Mouse (Mus musculus) liver, adult 2 months (tissue): ENCODE results near the gene Col26a1. TPM values are rescaled to one million over a fixed set of nuclear protein-coding genes. Genes with fewer than 3 reads are reported as not detected.

Experiments used
- DNase-seq: peaks from one replicate; pipeline ENCODE4 v3.0.0-alpha.2; 2011; ENCODE audit warnings: low read depth, low spot score; ENCODE audit errors: extremely low read depth
- H3K27ac ChIP-seq: fragments of 200-500 bp; replicated peaks from 2 replicates; pipeline ENCODE4 v1.5.1; 2012; ENCODE audit warnings: low read depth, mild to moderate bottlenecking, control low read depth, inconsistent platforms, low read length; ENCODE audit not compliant: insufficient read depth
- H3K27me3 ChIP-seq: fragments of 200-500 bp; 2 replicates; pipeline ENCODE4 v1.6.1; 2012; ENCODE audit warnings: mild to moderate bottlenecking, moderate library complexity, low read length, inconsistent platforms; ENCODE audit not compliant: control insufficient read depth, insufficient read depth
- H3K36me3 ChIP-seq: fragments of 200-500 bp; 2 replicates; pipeline ENCODE4 v1.6.1; 2012; ENCODE audit warnings: low read length, inconsistent platforms; ENCODE audit not compliant: control insufficient read depth, insufficient read depth
- H3K4me1 ChIP-seq: fragments of 200-500 bp; 2 replicates; pipeline ENCODE4 v1.6.1; 2011; ENCODE audit warnings: low read length; ENCODE audit not compliant: control insufficient read depth, insufficient read depth
- H3K4me3 ChIP-seq: fragments of 200-500 bp; 2 replicates; pipeline ENCODE4 v1.5.1; 2011; ENCODE audit warnings: low read depth, mild to moderate bottlenecking, control low read depth, low read length, moderate library complexity; ENCODE audit not compliant: insufficient read depth
- H3K79me2 ChIP-seq: fragments of 200-500 bp; 2 replicates; pipeline ENCODE4 v1.6.1; 2012; ENCODE audit warnings: inconsistent platforms, mild to moderate bottlenecking, low read length, moderate library complexity; ENCODE audit not compliant: control insufficient read depth, insufficient read depth
- H3K9ac ChIP-seq: fragments of 200-500 bp; 2 replicates; pipeline ENCODE4 v1.6.1; 2012; ENCODE audit warnings: low read depth, mild to moderate bottlenecking, control low read depth, inconsistent platforms, low read length
- CTCF ChIP-seq: fragments of 200-500 bp; IDR thresholded peaks from 2 replicates; pipeline ENCODE4 v1.5.1; 2011; ENCODE audit warnings: low read depth, low read length, control low read depth
- POLR2A ChIP-seq: fragments of 200-500 bp; IDR thresholded peaks from 2 replicates; pipeline ENCODE4 v1.6.1; 2011; ENCODE audit warnings: low read length, control low read depth; ENCODE audit not compliant: insufficient read depth; ENCODE audit errors: extremely low read depth
- WGBS: fragments of 180-500 bp; shearing (Covaris S2); methylation state at CpG from one replicate; pipeline ENCODE4 v1.1.7; 2018; 5-methylcytosine and 5-hydroxymethylcytosine counted together
- polyA plus RNA-seq: library from polyadenylated mRNA; depleted of rRNA; stranded (reverse); fragments of >200 nt; gene quantifications from 2 replicates; pipeline ENCODE4 v1.2.3, GENCODE M21; 2012
- total RNA-seq: library from RNA; depleted of rRNA; stranded (reverse); fragments of >200 nt; gene quantifications from 2 replicates; pipeline ENCODE4 v1.2.3, GENCODE M21; 2014

Gene Col26a1
- total and polyA plus RNA-seq, 2 experiments = not detected

DNA sequence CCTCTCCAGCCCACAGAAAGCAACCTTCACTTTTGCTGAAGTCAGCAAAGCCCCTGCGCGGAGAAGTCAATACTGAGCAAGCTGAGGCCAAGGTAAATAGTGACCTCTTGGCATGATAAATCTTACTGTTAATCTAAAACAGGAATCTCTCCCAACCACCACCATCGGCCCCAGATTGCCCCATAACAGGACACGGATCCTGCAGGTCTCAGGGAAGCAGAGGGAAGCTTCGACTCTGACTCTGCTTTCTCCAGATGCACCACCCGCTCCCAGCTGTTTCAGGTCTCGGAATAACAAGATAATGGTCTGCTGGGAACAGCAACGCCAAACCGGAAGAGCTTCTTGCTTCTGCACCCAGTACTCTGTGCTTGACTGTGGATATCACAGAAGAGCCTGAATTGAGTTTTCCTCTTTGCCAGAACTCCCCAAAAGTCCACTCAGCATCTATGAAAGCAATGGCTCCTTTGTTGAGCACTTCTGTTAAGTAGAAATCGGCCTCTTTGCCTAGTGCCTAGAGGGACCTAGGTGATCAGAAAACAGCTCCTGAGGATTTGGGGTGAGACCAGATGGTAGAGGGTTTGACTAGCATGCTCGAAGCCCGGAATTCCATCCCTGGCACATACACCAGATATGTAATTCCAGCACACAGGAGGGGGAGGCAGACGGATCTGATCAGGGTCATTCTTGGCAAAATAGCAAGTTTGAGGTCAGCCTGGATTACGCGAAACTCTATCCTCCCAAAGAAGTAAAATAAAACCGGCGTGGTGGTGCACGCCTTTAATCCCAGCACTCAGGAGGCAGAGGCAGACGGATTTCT is 5.7 kb upstream of the Col26a1 start:
- no peaks in the 10 kb centered on the region for H3K27me3 ChIP-seq
- H3K27ac ChIP-seq = no peak overlapping the region
- no peaks in the 10 kb centered on the region for H3K79me2 ChIP-seq
- DNase-seq = peak; percentile 92
- TF ChIP-seq POLR2A (no peak), CTCF (no peak)
- no peaks in the 10 kb centered on the region for H3K36me3 ChIP-seq
- H3K9ac ChIP-seq = no peak overlapping the region
- no peak overlapping the region for H3K4me3 ChIP-seq
- 43% methylated on average over 19 of the region's 19 CpGs for WGBS
- peaks cover 5% of the 10 kb centered on the region for H3K4me1 ChIP-seq

- Histone ChIP-seq H3K9ac (no peak overlapping the region), H3K79me2 (no peaks in the 10 kb centered on the region), H3K27me3 (peaks cover 11% of the 10 kb centered on the region), H3K4me1 (peaks cover 5% of the 10 kb centered on the region), H3K27ac (no peak overlapping the region), H3K4me3 (no peak overlapping the region), H3K36me3 (no peaks in the 10 kb centered on the region)
- DNase-seq = no peak
- TF ChIP-seq CTCF = no peak
- TF ChIP-seq POLR2A = no peak
- WGBS = 66% methylated on average over 7 of the region's 7 CpGs
Observed at GRCm38 (mm10) chr5:136886957-136887356, 3.9 kb upstream of the Col26a1 start.

GRCm38 (mm10) chr5:136882055-136882787 is 788 bp downstream of the Col26a1 start:
- no peak overlapping the region for H3K27ac ChIP-seq
- H3K36me3 ChIP-seq = no peaks in the 10 kb centered on the region
- no peaks in the 10 kb centered on the region for H3K79me2 ChIP-seq
- 7% methylated on average over 46 of the region's 47 CpGs for WGBS
- no peak for DNase-seq
- H3K27me3 ChIP-seq = peaks cover 11% of the 10 kb centered on the region
- TF ChIP-seq POLR2A (no peak), CTCF (no peak)
- no peak overlapping the region; the same call in 1 of the 2 replicates for H3K9ac ChIP-seq
- no peaks in the 10 kb centered on the region for H3K4me1 ChIP-seq
- no peak overlapping the region for H3K4me3 ChIP-seq

GRCm38 (mm10) chr5:136881380-136882009 is 1.5 kb downstream of the Col26a1 start:
- Histone ChIP-seq H3K36me3 (no peaks in the 10 kb centered on the region), H3K4me1 (no peaks in the 10 kb centered on the region), H3K9ac (no peak overlapping the region), H3K4me3 (peak overlapping the region; percentile 14; the same call in 1 of the 2 replicates), H3K79me2 (no peaks in the 10 kb centered on the region), H3K27ac (no peak overlapping the region), H3K27me3 (peaks cover 11% of the 10 kb centered on the region)
- peak; percentile 22 for DNase-seq
- TF ChIP-seq CTCF = peak; percentile 93
- TF ChIP-seq POLR2A = no peak
- 4% methylated on average over 37 of the region's 39 CpGs for WGBS

DNA sequence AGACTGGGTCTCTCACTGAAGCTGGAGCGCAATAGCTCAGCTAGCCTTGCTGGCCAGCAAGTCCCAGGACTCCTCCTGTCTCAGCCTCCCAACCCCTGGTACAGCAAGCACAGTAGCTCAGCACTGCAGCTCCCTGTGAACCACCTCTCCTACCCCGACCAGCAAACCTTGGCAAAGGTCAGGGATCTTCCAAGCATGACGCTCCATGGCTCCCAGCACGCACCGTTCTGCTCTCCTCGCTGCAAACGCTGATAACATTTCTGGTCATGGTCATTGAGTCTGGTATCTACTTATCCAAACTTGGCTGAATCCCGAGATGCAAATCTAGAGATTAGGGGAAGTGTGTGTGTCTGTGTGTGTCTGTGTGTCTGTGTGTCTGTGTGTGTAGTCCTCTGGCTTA is 2.9 kb downstream of the Col26a1 start:
- DNase-seq = no peak
- Histone ChIP-seq H3K27me3 (peaks cover 11% of the 10 kb centered on the region), H3K79me2 (no peaks in the 10 kb centered on the region), H3K27ac (no peak overlapping the region), H3K4me1 (no peaks in the 10 kb centered on the region), H3K36me3 (no peaks in the 10 kb centered on the region), H3K4me3 (no peak overlapping the region), H3K9ac (no peak overlapping the region)
- TF ChIP-seq POLR2A (no peak), CTCF (no peak)
- 60% methylated on average over 8 of the region's 8 CpGs for WGBS
